In the genomic region with DNA sequence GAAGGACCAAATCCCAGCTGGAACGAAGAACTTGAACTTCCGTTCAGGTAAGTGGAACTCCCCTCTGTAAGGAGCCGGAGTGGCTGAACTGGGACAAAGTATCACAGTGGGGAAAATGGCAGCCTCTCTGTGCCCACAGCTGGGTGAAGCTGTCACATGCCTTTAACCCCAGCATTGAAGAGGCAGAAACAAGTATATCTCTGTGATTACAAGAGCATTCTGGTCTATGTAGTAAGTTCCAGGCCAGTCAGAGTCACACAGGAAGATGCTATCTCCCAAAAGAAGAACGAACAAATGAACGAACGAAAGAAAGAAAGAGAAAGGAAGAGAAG, we compare ENCODE assay signal across 33 mouse cellular contexts.
"Had no signal": no experiment of that assay in that cellular context is flagged by ENCODE, and none has a peak within 500 bp of the region (broad histone marks: within the 10 kb centered on the region; RNA-seq: fewer than 3 reads in every experiment).

No protein-coding gene starts in this region.

- H3K9me3 ChIP-seq: heart, embryonic 10.5 days; heart, embryonic 12.5 days; heart, embryonic 13.5 days; heart, embryonic 15.5 days; hindbrain, embryonic 10.5 days; hindbrain, embryonic 12.5 days; hindbrain, embryonic 13.5 days; hindbrain, embryonic 15.5 days; intestine, embryonic 15.5 days; kidney, embryonic 15.5 days had no signal

- H3K4me1 ChIP-seq: heart, embryonic 10.5 days; heart, embryonic 12.5 days; heart, embryonic 13.5 days; heart, embryonic 15.5 days; hindbrain, embryonic 10.5 days; hindbrain, embryonic 12.5 days; hindbrain, embryonic 13.5 days; hindbrain, embryonic 15.5 days; intestine, embryonic 15.5 days had no signal

- H3K27me3 ChIP-seq: heart, embryonic 12.5 days; heart, embryonic 13.5 days; heart, embryonic 15.5 days; hindbrain, embryonic 12.5 days; hindbrain, embryonic 13.5 days; hindbrain, embryonic 15.5 days; intestine, embryonic 15.5 days; kidney, embryonic 15.5 days had no signal

- H3K9ac ChIP-seq: heart, embryonic 12.5 days; heart, embryonic 13.5 days; heart, embryonic 15.5 days; hindbrain, embryonic 12.5 days; hindbrain, embryonic 13.5 days; hindbrain, embryonic 15.5 days; intestine, embryonic 15.5 days; kidney, embryonic 15.5 days had no signal

- H3K27ac ChIP-seq: heart, embryonic 10.5 days; heart, embryonic 13.5 days; heart, embryonic 15.5 days; hindbrain, embryonic 10.5 days; hindbrain, embryonic 12.5 days; hindbrain, embryonic 13.5 days; hindbrain, embryonic 15.5 days; hindbrain, postnatal 0 days; intestine, embryonic 15.5 days; kidney, postnatal 0 days; layer of hippocampus, adult 2 months; left cerebral cortex, adult 2 months had no signal

- H3K4me3 ChIP-seq: heart, embryonic 10.5 days; heart, embryonic 12.5 days; heart, embryonic 13.5 days; heart, embryonic 15.5 days; hindbrain, embryonic 10.5 days; hindbrain, embryonic 12.5 days; hindbrain, embryonic 13.5 days; hindbrain, embryonic 15.5 days; intestine, embryonic 15.5 days; kidney, embryonic 15.5 days; layer of hippocampus, adult 2 months; left cerebral cortex, adult 2 months had no signal

- ATAC-seq: hindbrain, embryonic 16.5 days; hindbrain, postnatal 0 days; intestine, embryonic 15.5 days; intestine, embryonic 16.5 days; intestine, postnatal 0 days had no signal

- DNase-seq: heart, postnatal 10 days; heart, postnatal 14 days; heart, postnatal 36 days; heart, postnatal 4 days; kidney, adult 11 months; kidney, adult 18-20 months; kidney, adult 2 months; kidney, adult 8-10 months; kidney, adult 9 months; kidney, postnatal 10 days; kidney, postnatal 14 days; kidney, postnatal 25 days; kidney, postnatal 36 days; kidney, postnatal 4 days; layer of hippocampus, postnatal 36 days had no signal

- H3K4me2 ChIP-seq: heart, embryonic 11.5 days; heart, embryonic 12.5 days; heart, embryonic 13.5 days; heart, embryonic 15.5 days; hindbrain, embryonic 12.5 days; hindbrain, embryonic 13.5 days; hindbrain, embryonic 15.5 days; intestine, embryonic 15.5 days; kidney, embryonic 15.5 days had no signal
